Mouse (Mus musculus) erythroblast, embryonic 14.5 days (primary cell): ENCODE measurements around the gene Rassf9.

Experiments used
- GATA1 ChIP-seq: IDR thresholded peaks from 2 replicates; pipeline ENCODE4 v1.6.1; 2012; ENCODE audit warnings: low read length, inconsistent platforms, mixed read lengths
- TAL1 ChIP-seq: IDR thresholded peaks from 3 replicates; pipeline ENCODE4 v1.6.1; 2012; ENCODE audit warnings: low read length, inconsistent platforms, mixed read lengths

DNA sequence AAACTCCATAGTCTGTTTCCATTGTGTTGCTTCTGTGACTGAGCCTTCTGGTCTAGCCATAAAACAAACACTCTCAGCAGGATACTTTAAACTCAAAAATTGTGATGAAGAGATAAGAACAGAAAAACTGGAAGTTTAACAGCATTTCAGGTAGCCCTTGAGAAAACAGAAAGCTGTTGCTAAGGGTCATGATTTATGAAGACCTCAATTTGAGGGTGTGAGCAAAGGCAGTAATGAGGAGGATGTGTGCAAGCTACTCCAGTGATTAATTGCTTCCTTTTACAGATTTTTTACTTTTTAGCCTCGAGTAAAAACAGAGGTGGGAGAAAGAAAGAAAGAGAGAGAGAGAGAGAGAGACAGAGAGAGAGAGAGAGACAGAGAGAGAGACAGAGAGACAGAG lies 2.1 kb downstream of the Rassf9 start:
- TF ChIP-seq GATA1 (no peak), TAL1 (no peak)
